Mouse (Mus musculus) cerebellum, adult 11-12 months (tissue): ENCODE measurements around the gene Sema3c.
"Not testable (repeated sequence)": the region's sequence is repeated elsewhere in the genome, so short reads cannot be mapped to it uniquely, and the experiment has no call there.

Experiments
- DNase-seq: peaks from one replicate; pipeline ENCODE4 v3.0.0; 2022

Sema3c gene

GRCm38 (mm10) chr5:17573694-17574380, at the start of gene Sema3c:
Gene Sema3c, plus strand, starts transcription at chr5:17574281.
- DNase-seq = no peak

GRCm38 (mm10) chr5:17531165-17531564, 42.9 kb upstream of the Sema3c start:
- not testable (repeated sequence) for DNase-seq

DNA sequence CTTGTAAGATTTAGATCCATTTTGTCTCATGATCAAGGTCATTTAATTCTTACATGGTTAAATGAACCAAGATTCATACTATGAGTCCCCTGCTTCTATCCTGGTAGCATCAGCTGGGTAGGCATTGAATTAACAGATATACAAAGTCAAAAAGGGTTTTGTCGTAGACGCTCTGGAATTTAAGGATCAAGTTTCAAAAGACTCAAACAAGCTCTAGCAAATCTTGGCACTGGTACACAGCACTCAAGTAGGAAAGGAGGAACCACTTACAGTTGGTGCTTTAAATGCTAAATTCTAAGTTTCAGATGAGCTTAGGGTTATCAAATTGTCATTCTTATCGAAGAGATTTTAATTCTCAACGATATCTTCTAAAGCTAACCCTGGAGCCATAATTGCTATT, 30.9 kb upstream of the Sema3c start:
- DNase-seq = no peak

- DNase-seq = no peak
Measured at GRCm38 (mm10) chr5:17544904-17545449, 29.1 kb upstream of the Sema3c start.

DNA sequence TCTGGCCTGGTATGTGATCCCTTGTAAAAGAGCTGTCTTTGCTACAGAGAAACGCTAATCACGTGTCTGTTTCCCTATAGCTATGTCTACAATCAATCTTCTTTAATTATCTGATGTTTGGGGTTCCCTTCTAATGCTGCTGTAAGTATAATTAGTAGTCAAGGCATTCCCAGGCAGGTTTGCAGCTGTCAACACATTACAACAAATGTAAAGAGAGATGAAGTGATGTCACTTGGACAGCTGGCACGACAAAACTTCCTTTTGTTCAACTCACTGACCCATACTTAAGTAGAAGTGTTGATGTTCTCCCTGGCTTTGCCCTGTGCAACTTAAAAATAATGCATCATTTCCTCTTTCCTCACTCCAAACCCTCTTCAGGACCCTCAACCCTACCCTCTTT, 22.4 kb upstream of the Sema3c start:
- DNase-seq = no peak

DNA sequence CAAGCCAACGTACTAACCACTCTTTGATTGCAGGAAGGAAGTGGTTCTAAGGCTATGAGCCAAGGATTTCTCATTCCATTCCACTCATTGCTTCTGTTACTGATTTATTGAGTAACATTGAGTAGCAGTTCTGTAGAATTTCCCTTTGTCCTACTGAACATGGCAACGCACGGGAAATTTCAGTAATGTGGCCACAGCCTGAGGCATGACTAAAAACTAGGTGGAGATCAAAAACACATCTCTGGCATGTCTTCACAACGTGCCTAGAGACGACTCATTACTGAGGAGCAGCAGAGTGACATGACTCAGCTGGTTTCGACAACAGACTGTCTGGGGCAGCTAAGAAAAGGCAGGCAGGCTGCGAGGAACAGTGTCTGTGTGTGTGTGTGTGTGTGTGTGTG, 18.0 kb upstream of the Sema3c start:
- no peak for DNase-seq

- no peak for DNase-seq
Measured at GRCm38 (mm10) chr5:17556715-17557265, 17.3 kb upstream of the Sema3c start.

DNA sequence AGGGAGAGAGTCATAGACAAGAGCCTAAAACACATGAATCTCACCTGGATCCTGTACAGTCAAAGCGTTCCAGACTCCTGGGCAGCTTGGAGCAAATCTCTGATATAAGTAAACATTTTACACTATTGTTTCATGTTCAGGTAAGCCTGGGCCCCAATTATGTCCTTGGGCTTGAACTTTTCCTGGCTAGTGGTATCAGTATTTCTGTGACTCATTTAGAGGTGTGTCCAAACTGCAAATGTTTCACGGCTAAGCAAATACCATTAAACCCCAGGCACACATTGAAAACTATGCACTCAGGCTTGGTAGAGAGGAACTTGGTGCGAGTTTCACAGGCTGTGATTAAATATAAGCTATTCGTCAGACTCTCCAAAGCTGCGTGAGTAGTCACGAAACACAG, 2.5 kb upstream of the Sema3c start:
- no peak for DNase-seq

- DNase-seq = peak; percentile 2
Measured at GRCm38 (mm10) chr5:17574413-17575182, 517 bp downstream of the Sema3c start.

DNA sequence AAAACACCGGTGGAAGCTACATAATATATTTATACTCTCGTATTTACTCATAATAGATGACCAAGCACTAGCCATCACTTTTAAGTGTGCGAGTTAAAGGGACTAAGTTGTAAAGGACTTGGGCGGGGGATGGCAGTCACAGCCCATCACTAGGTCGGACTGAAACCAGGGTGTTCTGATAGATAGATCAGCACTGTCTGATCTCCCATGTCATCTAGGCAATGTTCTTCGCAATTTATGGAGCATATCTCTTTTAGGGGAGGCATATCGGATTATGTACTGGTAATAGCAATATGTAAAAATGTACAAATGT, 1.1 kb downstream of the Sema3c start:
- no peak for DNase-seq

- no peak for DNase-seq
Measured at GRCm38 (mm10) chr5:17576069-17576468, 2.0 kb downstream of the Sema3c start.

GRCm38 (mm10) chr5:17582047-17582515, 8.0 kb downstream of the Sema3c start:
- no peak for DNase-seq

GRCm38 (mm10) chr5:17584299-17584945, 10.3 kb downstream of the Sema3c start:
- DNase-seq = no peak

- no peak for DNase-seq
Measured at GRCm38 (mm10) chr5:17586518-17587210, 12.6 kb downstream of the Sema3c start.

DNA sequence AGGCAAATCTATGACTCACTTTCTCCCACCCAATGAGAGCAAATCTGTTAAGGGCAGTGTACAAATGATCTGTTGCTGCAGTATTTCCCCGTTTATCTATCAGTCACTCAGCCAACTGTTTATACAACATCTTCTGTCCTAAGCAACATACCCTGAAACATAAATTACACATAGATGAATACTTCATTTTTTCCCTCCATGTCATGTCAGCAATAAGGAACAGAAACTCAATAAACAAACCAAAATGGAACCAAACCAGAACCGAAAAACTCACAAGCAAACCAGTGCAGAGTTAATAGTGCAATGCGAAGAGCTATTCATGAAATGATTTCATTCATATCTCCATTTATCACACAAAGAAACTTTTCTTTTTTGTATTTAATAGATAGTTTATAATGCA, 17.8 kb downstream of the Sema3c start:
- no peak for DNase-seq

DNA sequence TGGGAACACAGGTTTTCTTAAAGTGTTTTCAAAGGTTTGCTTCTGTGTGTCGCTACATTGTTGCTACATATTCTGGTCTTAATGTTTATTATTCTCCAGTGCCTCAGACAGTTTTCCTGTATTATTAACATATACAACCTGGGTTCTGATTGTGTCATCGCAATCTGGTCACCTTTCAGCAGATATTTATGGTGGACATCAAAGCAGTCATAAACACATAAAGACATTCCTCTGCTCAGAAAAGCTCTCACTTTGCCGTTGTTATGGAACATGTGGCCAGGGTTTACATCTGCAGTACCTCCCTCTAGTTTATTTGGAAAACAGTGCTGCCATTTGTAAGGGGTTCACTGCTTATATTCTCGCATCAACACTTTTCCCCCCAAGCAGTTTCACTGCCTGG, 27.6 kb downstream of the Sema3c start:
- DNase-seq = no peak

- no peak for DNase-seq
Measured at GRCm38 (mm10) chr5:17620619-17621018, 46.5 kb downstream of the Sema3c start.

DNA sequence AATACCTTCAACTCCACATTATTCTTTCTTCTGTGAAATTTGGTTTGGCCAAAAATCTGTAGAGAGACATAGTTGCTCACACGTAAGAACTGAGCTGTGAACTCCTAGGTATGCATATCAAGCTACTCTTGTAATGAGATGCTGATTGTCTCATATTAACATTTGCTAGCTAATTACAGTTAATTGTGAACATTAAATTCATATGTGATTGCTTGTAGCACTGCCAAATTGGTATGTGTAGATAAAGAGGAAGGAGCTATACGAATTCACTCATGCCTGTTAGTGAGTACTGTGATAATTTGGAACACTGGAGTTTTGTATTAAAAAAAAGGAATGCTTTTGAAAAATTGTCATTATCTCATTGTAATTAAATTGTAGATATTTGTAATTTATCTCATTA, 48.5 kb downstream of the Sema3c start:
- DNase-seq = no peak

- DNase-seq = no peak
Measured at GRCm38 (mm10) chr5:17628606-17629005, 54.5 kb downstream of the Sema3c start.

DNA sequence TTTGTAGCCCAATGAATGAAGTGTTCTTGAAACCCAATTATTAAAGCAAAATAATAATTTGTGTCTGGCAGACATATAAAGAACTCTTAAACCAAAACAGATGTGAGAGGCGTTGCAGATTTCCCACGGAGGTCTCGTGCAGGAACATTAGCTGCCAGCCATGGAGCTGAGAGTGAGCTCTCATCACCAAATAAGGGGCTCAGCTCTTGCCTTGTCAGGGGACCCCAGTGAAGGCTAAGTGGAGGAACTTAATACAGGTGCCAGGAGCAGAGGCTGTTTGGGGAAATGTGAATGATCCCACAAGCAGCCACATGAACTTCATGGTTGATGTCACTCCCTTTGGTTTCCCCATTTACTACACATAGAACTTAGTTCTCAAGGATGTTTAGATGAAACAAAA, 55.5 kb downstream of the Sema3c start:
- no peak for DNase-seq

DNA sequence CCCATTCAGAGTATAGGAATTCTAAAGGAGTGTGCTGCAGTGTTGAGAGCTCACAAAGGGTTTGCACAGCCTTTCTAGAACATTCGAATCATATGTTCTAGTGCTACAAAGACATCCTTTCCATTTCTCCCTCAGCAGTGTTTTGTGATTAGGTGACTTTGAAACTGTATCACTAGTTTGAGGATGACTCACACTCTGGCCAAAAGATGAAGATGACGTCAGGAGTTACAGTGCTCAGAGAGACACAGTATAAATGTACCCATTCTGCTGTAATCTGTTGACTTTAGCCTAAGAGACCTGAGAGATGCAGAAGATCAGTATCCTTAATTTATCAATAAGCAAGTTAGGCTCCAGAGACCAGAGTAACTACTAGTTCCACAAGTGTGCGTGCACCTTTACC, 65.4 kb downstream of the Sema3c start:
- no peak for DNase-seq

DNA sequence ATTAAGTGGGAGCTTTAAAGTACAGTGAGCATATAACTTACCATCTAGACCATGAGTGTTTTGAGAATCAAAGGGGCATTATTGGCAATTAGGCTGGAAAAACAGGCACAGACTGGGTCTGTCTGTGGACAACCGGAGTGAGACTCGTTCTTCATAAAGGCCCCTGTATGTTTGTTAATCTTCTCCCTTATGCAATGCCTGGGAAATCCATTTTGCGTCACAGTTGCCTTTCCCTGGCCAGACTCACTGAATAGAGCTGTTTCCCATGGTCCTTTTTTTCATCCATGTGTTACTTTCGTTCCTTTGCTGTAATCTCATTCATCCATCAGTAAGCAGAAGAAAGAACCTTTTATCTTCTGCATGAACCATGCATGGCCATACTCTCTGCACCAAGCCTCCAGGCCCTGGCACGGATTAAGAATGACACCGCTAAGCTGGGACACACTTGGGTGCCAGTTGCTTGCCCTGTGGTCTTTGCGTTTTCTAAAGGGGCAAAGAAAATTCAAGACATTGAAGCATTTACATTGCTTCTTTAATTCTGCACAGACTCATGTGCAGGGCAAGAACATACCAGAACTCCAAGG, 73.7 kb downstream of the Sema3c start:
- DNase-seq = no peak
